Comparison of ENCODE assay signal across 19 mouse cellular contexts in genomic region chr9:61727651-61728050, GRCm38 (mm10).
DNase-seq lines count a peak whose midpoint lies in the region; ATAC-seq and TF ChIP-seq lines count a peak whose summit lies in the region.
"Had no signal": no experiment of that assay in that cellular context is flagged by ENCODE, and none has a peak within 500 bp of the region (broad histone marks: within the 10 kb centered on the region; RNA-seq: fewer than 3 reads in every experiment).

No protein-coding gene starts in this region.

- no peaks in the 10 kb centered on the region for H3K36me3 ChIP-seq in limb, embryonic 15.5 days
- no peaks in the 10 kb centered on the region for H3K36me3 ChIP-seq in limb, embryonic 10.5 days
- H3K36me3 ChIP-seq in lung, postnatal 0 days (ENCODE audit: insufficient read depth, low read length), result no peaks in the 10 kb centered on the region
- H3K36me3 ChIP-seq: embryonic facial prominence, embryonic 10.5 days; G1E; heart, embryonic 12.5 days; hindbrain, embryonic 15.5 days had no signal

- ATAC-seq in limb, embryonic 15.5 days (ENCODE audit: insufficient number of reproducible peaks, low FRiP score, low TSS enrichment, low read depth), result no peak
- no peak for ATAC-seq in lung, postnatal 0 days
- ATAC-seq: activated CD4-positive, CD25-positive, alpha-beta regulatory T cell, adult 4 months; forebrain, embryonic 14.5 days had no signal

- WGBS in limb, embryonic 15.5 days, result 31% methylated on average over 10 of the region's 10 CpGs
- WGBS in limb, embryonic 10.5 days, result 53% methylated on average over 10 of the region's 10 CpGs
- 45% methylated on average over 10 of the region's 10 CpGs for WGBS in lung, postnatal 0 days

- no peak for DNase-seq in limb, embryonic 10.5 days (ENCODE audit: low spot score)
- peak; percentile 33 to 58 for DNase-seq in lung, postnatal 4 days
- DNase-seq in lung, postnatal 0 days (ENCODE audit: low spot score), result no peak
- peak; percentile 48 for DNase-seq in ZHBTc4 (ENCODE audit: low read depth, low spot score)
- no peak for DNase-seq in kidney, postnatal 25 days
- DNase-seq in spleen, postnatal 36 days (ENCODE audit: low spot score in 2 of 2), result no peak
- DNase-seq: adrenal gland, postnatal 14 days; cerebellum, adult 2 months; cerebellum, postnatal 10 days; gastrocnemius, postnatal 14 days; heart, adult 2 months; heart, postnatal 36 days had no signal

- no peak for TF ChIP-seq EP300 in lung, postnatal 0 days (IDR thresholded peaks at IDR 0.05)

- H3K4me3 ChIP-seq in limb, embryonic 15.5 days, result no peak overlapping the region
- no peak overlapping the region for H3K4me3 ChIP-seq in limb, embryonic 10.5 days
- H3K4me3 ChIP-seq in lung, postnatal 0 days (ENCODE audit: low read depth, low read length), result no peak overlapping the region
- H3K4me3 ChIP-seq: embryonic facial prominence, embryonic 10.5 days; heart, adult 2 months; heart, embryonic 12.5 days; hindbrain, embryonic 15.5 days had no signal

- H3K9ac ChIP-seq in limb, embryonic 15.5 days, result no peak overlapping the region
- H3K9ac ChIP-seq in lung, postnatal 0 days (replicated peaks; ENCODE audit: low read depth), result no peak overlapping the region
- H3K9ac ChIP-seq: heart, embryonic 12.5 days; hindbrain, embryonic 15.5 days had no signal

- H3K27me3 ChIP-seq in limb, embryonic 15.5 days, result no peaks in the 10 kb centered on the region
- 0 out of 2 replicates have a peak, but pooled peaks cover 12% of the 10 kb centered on the region for H3K27me3 ChIP-seq in limb, embryonic 10.5 days (ENCODE audit: low read depth, poor library complexity, severe bottlenecking)
- H3K27me3 ChIP-seq in lung, postnatal 0 days (replicated peaks; ENCODE audit: insufficient read depth, low read length), result no peaks in the 10 kb centered on the region
- H3K27me3 ChIP-seq: hindbrain, embryonic 15.5 days had no signal

- TF ChIP-seq CTCF in lung, postnatal 0 days (IDR thresholded peaks at IDR 0.05), result no peak

- peaks cover 12% of the 10 kb centered on the region for H3K4me1 ChIP-seq in limb, embryonic 15.5 days
- peaks cover 6% of the 10 kb centered on the region for H3K4me1 ChIP-seq in limb, embryonic 10.5 days
- peaks cover 5% of the 10 kb centered on the region; the same call in 1 of the 2 replicates for H3K4me1 ChIP-seq in lung, postnatal 0 days (ENCODE audit: insufficient read depth, low read depth, low read length)
- H3K4me1 ChIP-seq: hindbrain, embryonic 15.5 days had no signal

- H3K9me3 ChIP-seq in limb, embryonic 15.5 days, result no peaks in the 10 kb centered on the region
- no peaks in the 10 kb centered on the region for H3K9me3 ChIP-seq in limb, embryonic 10.5 days (replicated peaks)
- H3K9me3 ChIP-seq in lung, postnatal 0 days (ENCODE audit: low read length), result no peaks in the 10 kb centered on the region
- H3K9me3 ChIP-seq: embryonic facial prominence, embryonic 10.5 days; G1E; heart, embryonic 12.5 days; hindbrain, embryonic 15.5 days had no signal

- peak overlapping the region; percentile 27; the same call in 1 of the 2 replicates for H3K27ac ChIP-seq in limb, embryonic 15.5 days
- H3K27ac ChIP-seq in limb, embryonic 10.5 days, result no peak overlapping the region
- no peak overlapping the region for H3K27ac ChIP-seq in lung, postnatal 0 days (ENCODE audit: low read length)
- H3K27ac ChIP-seq: embryonic facial prominence, embryonic 10.5 days; heart, adult 2 months; hindbrain, embryonic 15.5 days had no signal

- H3K4me2 ChIP-seq in limb, embryonic 15.5 days, result no peak overlapping the region
- H3K4me2 ChIP-seq in lung, postnatal 0 days (replicated peaks; ENCODE audit: low read depth, low read length), result no peak overlapping the region
- H3K4me2 ChIP-seq: heart, embryonic 12.5 days; hindbrain, embryonic 15.5 days had no signal

Comparison
In these comparisons a context has a peak if more than half of its experiments do, and no peak if none do; other contexts are left out.
1. DNase-seq: peak in lung, postnatal 4 days (2 of 2) and ZHBTc4 (single experiment); none in limb, embryonic 10.5 days (single experiment), lung, postnatal 0 days (single experiment), kidney, postnatal 25 days (0 of 2) and spleen, postnatal 36 days (0 of 2).